Mouse (Mus musculus) liver, postnatal 0 days (tissue): ENCODE results near the gene Snx29. TPM values are rescaled to one million over a fixed set of nuclear protein-coding genes. Genes with fewer than 3 reads are reported as not detected.

Source experiments
- ATAC-seq: fragments of 200-750 bp; cut with Nextera tagmentation; 2 replicates; pipeline ENCODE4 v1.8.0; 2017; ENCODE audit warnings: mild to moderate bottlenecking, moderate library complexity
- DNase-seq: peaks from one replicate; pipeline ENCODE4 v3.0.0-alpha.2; 2016
- H3K27ac ChIP-seq: fragments of 300-500 bp; sonication (generic); 2 replicates; pipeline ENCODE4 v1.5.1; 2014; ENCODE audit warnings: antibody characterized with exemption, moderate library complexity, mild to moderate bottlenecking, low read depth
- H3K27me3 ChIP-seq: fragments of 300-500 bp; sonication (generic); 2 replicates; pipeline ENCODE4 v1.6.1; 2014; ENCODE audit warnings: low read length, control low read depth, mixed read lengths; ENCODE audit not compliant: insufficient read depth
- H3K36me3 ChIP-seq: fragments of 300-500 bp; sonication (generic); replicated peaks from 2 replicates; pipeline ENCODE4 v1.6.1; 2014; ENCODE audit warnings: mild to moderate bottlenecking, control low read depth, low read length, moderate library complexity, mixed read lengths; ENCODE audit not compliant: insufficient read depth
- H3K4me1 ChIP-seq: fragments of 300-500 bp; sonication (generic); 2 replicates; pipeline ENCODE4 v1.6.1; 2014; ENCODE audit warnings: antibody characterized with exemption, mild to moderate bottlenecking, control low read depth; ENCODE audit not compliant: insufficient read depth
- H3K4me2 ChIP-seq: fragments of 300-500 bp; sonication (generic); 2 replicates; pipeline ENCODE4 v1.6.1; 2014; ENCODE audit warnings: low read depth, mild to moderate bottlenecking, low read length, moderate library complexity, mixed read lengths
- H3K4me3 ChIP-seq: fragments of 300-500 bp; sonication (generic); 2 replicates; pipeline ENCODE4 v1.5.1; 2014; ENCODE audit warnings: low read depth, low read length
- H3K9ac ChIP-seq: fragments of 300-500 bp; sonication (generic); replicated peaks from 2 replicates; pipeline ENCODE4 v1.6.1; 2014; ENCODE audit warnings: mild to moderate bottlenecking, moderate library complexity
- H3K9me3 ChIP-seq: fragments of 300-500 bp; sonication (generic); 2 replicates; pipeline ENCODE4 v1.6.1; 2016; ENCODE audit warnings: mild to moderate bottlenecking, control low read depth, low read length, mixed read lengths
- CTCF ChIP-seq: sonication (generic); IDR thresholded peaks from 2 replicates; pipeline ENCODE4 v1.5.1; 2016; ENCODE audit warnings: antibody characterized with exemption, low read depth
- EP300 ChIP-seq: IDR thresholded peaks from 2 replicates; pipeline ENCODE4 v1.6.1; 2016; ENCODE audit warnings: antibody characterized with exemption, low read depth, mild to moderate bottlenecking
- whole genome bisulfite sequencing: fragments of 180-500 bp; shearing (Covaris S2); extraction: QIAGEN DNeasy Blood & Tissue Kit; methylation state at CpG from one replicate; pipeline ENCODE4 v1.1.7; 2014; ENCODE audit not compliant: insufficient replicate concordance; 5-methylcytosine and 5-hydroxymethylcytosine counted together
- polyA plus RNA-seq: library from polyadenylated mRNA; unstranded; fragments of >200 nt; fragmentation: Nextera tagmentation; extraction: Ambion mirVana; gene quantifications from 2 replicates; pipeline ENCODE4 v1.2.1, GENCODE M21; 2015

The Snx29 gene
- polyA plus RNA-seq, 1 experiment from 2014 or later: 2.3 TPM

GRCm38 (mm10) chr16:11692744-11693143 lies 370.0 kb downstream of the Snx29 start:
- no peak for ATAC-seq
- Histone ChIP-seq H3K27me3 (no peaks in the 10 kb centered on the region), H3K4me3 (no peak overlapping the region), H3K4me2 (no peak overlapping the region), H3K9me3 (no peaks in the 10 kb centered on the region), H3K36me3 (no peaks in the 10 kb centered on the region), H3K27ac (no peak overlapping the region), H3K9ac (no peak overlapping the region), H3K4me1 (no peaks in the 10 kb centered on the region)
- WGBS: 72% methylated on average over 5 of the region's 5 CpGs
- TF ChIP-seq EP300 (no peak), CTCF (no peak)
- DNase-seq: no peak

- H3K9me3 ChIP-seq: no peaks in the 10 kb centered on the region
- no peaks in the 10 kb centered on the region for H3K4me1 ChIP-seq
- H3K36me3 ChIP-seq: no peaks in the 10 kb centered on the region
- WGBS: 72% methylated on average over 4 of the region's 4 CpGs
- no peaks in the 10 kb centered on the region for H3K27me3 ChIP-seq
- TF ChIP-seq EP300: no peak
- H3K27ac ChIP-seq: no peak overlapping the region
- no peak for DNase-seq
- H3K4me3 ChIP-seq: no peak overlapping the region
- no peak overlapping the region for H3K9ac ChIP-seq
- ATAC-seq: no peak
- no peak overlapping the region for H3K4me2 ChIP-seq
Observed at GRCm38 (mm10) chr16:11694386-11694785, 371.7 kb downstream of the Snx29 start.

- no peak for ATAC-seq
- WGBS: 72% methylated on average over 3 of the region's 3 CpGs
- H3K9ac ChIP-seq: no peak overlapping the region
- no peaks in the 10 kb centered on the region for H3K27me3 ChIP-seq
- H3K4me3 ChIP-seq: no peak overlapping the region
- no peak for DNase-seq
- H3K4me2 ChIP-seq: no peak overlapping the region
- no peak overlapping the region for H3K27ac ChIP-seq
- no peak for TF ChIP-seq CTCF
- no peak for TF ChIP-seq EP300
- H3K36me3 ChIP-seq: no peaks in the 10 kb centered on the region
- H3K4me1 ChIP-seq: no peaks in the 10 kb centered on the region; the same call in 1 of the 2 replicates
- no peaks in the 10 kb centered on the region for H3K9me3 ChIP-seq
Observed at GRCm38 (mm10) chr16:11696767-11697166, 374.1 kb downstream of the Snx29 start.

GRCm38 (mm10) chr16:11697710-11698357 lies 375.1 kb downstream of the Snx29 start:
- H3K9me3 ChIP-seq: no peaks in the 10 kb centered on the region
- ATAC-seq (peak; percentile 51), DNase-seq (peak; percentile 35)
- WGBS: 69% methylated on average over 8 of the region's 8 CpGs
- no peak overlapping the region for H3K27ac ChIP-seq
- no peak overlapping the region for H3K4me2 ChIP-seq
- H3K4me1 ChIP-seq: no peaks in the 10 kb centered on the region; the same call in 1 of the 2 replicates
- H3K4me3 ChIP-seq: no peak overlapping the region
- H3K27me3 ChIP-seq: no peaks in the 10 kb centered on the region
- H3K36me3 ChIP-seq: no peaks in the 10 kb centered on the region
- no peak for TF ChIP-seq EP300
- peak; percentile 77 for TF ChIP-seq CTCF
- H3K9ac ChIP-seq: no peak overlapping the region

GRCm38 (mm10) chr16:11701579-11701978 lies 378.9 kb downstream of the Snx29 start:
- no peak overlapping the region for H3K4me2 ChIP-seq
- H3K4me3 ChIP-seq: no peak overlapping the region
- H3K36me3 ChIP-seq: no peaks in the 10 kb centered on the region
- H3K27ac ChIP-seq: no peak overlapping the region
- H3K9ac ChIP-seq: no peak overlapping the region
- H3K9me3 ChIP-seq: no peaks in the 10 kb centered on the region
- no peak for DNase-seq
- 61% methylated on average over 1 of the region's 1 CpGs for WGBS
- no peak for ATAC-seq
- no peaks in the 10 kb centered on the region for H3K27me3 ChIP-seq
- TF ChIP-seq CTCF: no peak
- TF ChIP-seq EP300: no peak
- no peaks in the 10 kb centered on the region; the same call in 1 of the 2 replicates for H3K4me1 ChIP-seq

GRCm38 (mm10) chr16:11704096-11704495 lies 381.4 kb downstream of the Snx29 start:
- Histone ChIP-seq H3K4me2 (no peak overlapping the region), H3K36me3 (no peaks in the 10 kb centered on the region), H3K9me3 (no peaks in the 10 kb centered on the region), H3K9ac (no peak overlapping the region), H3K4me1 (no peaks in the 10 kb centered on the region; the same call in 1 of the 2 replicates), H3K4me3 (no peak overlapping the region), H3K27me3 (no peaks in the 10 kb centered on the region), H3K27ac (no peak overlapping the region)
- ATAC-seq (no peak), DNase-seq (no peak)
- WGBS: 60% methylated on average over 5 of the region's 5 CpGs
- no peak for TF ChIP-seq CTCF
- TF ChIP-seq EP300: no peak
